Mouse (Mus musculus) kidney, embryonic 16.5 days (tissue): ENCODE results near the gene Hist1h1e. TPM values are rescaled to one million over a fixed set of nuclear protein-coding genes. Genes with fewer than 3 reads are reported as not detected.
"Not testable (repeated sequence)": the region's sequence is repeated elsewhere in the genome, so short reads cannot be mapped to it uniquely, and the experiment has no call there.

Source experiments
- ATAC-seq: fragments of 200-750 bp; cut with Nextera tagmentation; 2 replicates; pipeline ENCODE4 v1.8.0; 2017; ENCODE audit warnings: moderate TSS enrichment; ENCODE audit not compliant: low FRiP score, low TSS enrichment
- H3K27ac ChIP-seq: fragments of 300-500 bp; sonication (generic); 2 replicates; pipeline ENCODE4 v1.5.1; 2014; ENCODE audit warnings: low read length
- H3K27me3 ChIP-seq: fragments of 300-500 bp; sonication (generic); 2 replicates; pipeline ENCODE4 v1.6.1; 2014; ENCODE audit warnings: low read length, control low read depth, mixed read lengths; ENCODE audit not compliant: insufficient read depth
- H3K36me3 ChIP-seq: fragments of 300-500 bp; sonication (generic); 2 replicates; pipeline ENCODE4 v1.6.1; 2014; ENCODE audit warnings: low read length, control low read depth, mixed read lengths; ENCODE audit not compliant: insufficient read depth
- H3K4me1 ChIP-seq: fragments of 300-500 bp; sonication (generic); 2 replicates; pipeline ENCODE4 v1.6.1; 2014; ENCODE audit warnings: low read length, control low read depth, mixed read lengths; ENCODE audit not compliant: insufficient read depth
- H3K4me2 ChIP-seq: fragments of 300-500 bp; sonication (generic); replicated peaks from 2 replicates; pipeline ENCODE4 v1.6.1; 2014; ENCODE audit warnings: low read depth, low read length
- H3K4me3 ChIP-seq: fragments of 300-500 bp; sonication (generic); 2 replicates; pipeline ENCODE4 v1.5.1; 2014; ENCODE audit warnings: mild to moderate bottlenecking, low read length
- H3K9ac ChIP-seq: fragments of 300-500 bp; sonication (generic); replicated peaks from 2 replicates; pipeline ENCODE4 v1.6.1; 2014; ENCODE audit warnings: low read length
- H3K9me3 ChIP-seq: fragments of 300-500 bp; sonication (generic); 2 replicates; pipeline ENCODE4 v1.6.1; 2016; ENCODE audit warnings: low read length, control low read depth
- WGBS: fragments of 180-500 bp; shearing (Covaris S2); extraction: QIAGEN DNeasy Blood & Tissue Kit; methylation state at CpG from one replicate; pipeline ENCODE4 v1.1.7; 2014; 5-methylcytosine and 5-hydroxymethylcytosine counted together
- polyA plus RNA-seq: library from polyadenylated mRNA; unstranded; fragments of >200 nt; fragmentation: Nextera tagmentation; extraction: Ambion mirVana; gene quantifications from 2 replicates; pipeline ENCODE4 v1.2.1, GENCODE M21; 2015

Gene Hist1h1e
- polyA plus RNA-seq, 1 experiment from 2014 or later: 14.7 TPM

- 61% methylated on average over 7 of the region's 7 CpGs for WGBS
- Histone ChIP-seq H3K9me3 (no peaks in the 10 kb centered on the region), H3K9ac (no peak overlapping the region), H3K4me3 (no peak overlapping the region), H3K27ac (peak overlapping the region; percentile 86), H3K36me3 (no peaks in the 10 kb centered on the region), H3K4me1 (peaks cover 14% of the 10 kb centered on the region), H3K4me2 (no peak overlapping the region), H3K27me3 (no peaks in the 10 kb centered on the region)
- no peak for ATAC-seq
Observed at GRCm38 (mm10) chr13:23592614-23593013, 29.7 kb downstream of the Hist1h1e start.

GRCm38 (mm10) chr13:23591886-23592285, 30.5 kb downstream of the Hist1h1e start:
- WGBS: 73% methylated on average over 7 of the region's 7 CpGs
- not testable (repeated sequence) for H3K27me3 ChIP-seq, H3K9me3 ChIP-seq

DNA sequence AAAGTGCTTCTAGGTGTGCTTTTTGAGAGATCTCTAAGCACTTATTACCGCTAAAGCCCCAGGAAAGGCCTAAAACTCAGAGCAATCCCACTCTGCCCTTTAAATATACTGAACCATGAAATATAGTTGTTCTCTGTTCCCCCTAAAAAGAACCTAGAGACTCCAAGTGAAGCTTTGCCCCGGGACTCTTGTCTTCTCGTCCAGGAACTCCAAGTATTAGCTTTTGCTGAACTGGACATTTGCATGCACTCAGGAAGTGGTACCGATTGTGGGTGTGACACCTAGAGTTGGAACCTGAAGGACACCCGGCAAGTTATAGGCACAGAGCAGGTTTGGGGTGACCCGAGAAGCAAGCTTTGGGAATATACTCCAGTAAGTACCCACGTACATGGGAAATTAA, 31.2 kb downstream of the Hist1h1e start:
- Histone ChIP-seq H3K9ac (no peak overlapping the region), H3K9me3 (no peaks in the 10 kb centered on the region), H3K27me3 (no peaks in the 10 kb centered on the region), H3K4me2 (no peak overlapping the region), H3K36me3 (no peaks in the 10 kb centered on the region), H3K4me1 (peaks cover 22% of the 10 kb centered on the region), H3K27ac (no peak overlapping the region), H3K4me3 (no peak overlapping the region)
- ATAC-seq: no peak
- 95% methylated on average over 7 of the region's 7 CpGs for WGBS

More at GRCm38 (mm10) chr13:23591886-23592285, 30.5 kb downstream of the Hist1h1e start:
- not testable (repeated sequence) for H3K4me2 ChIP-seq, H3K27ac ChIP-seq, ATAC-seq, H3K36me3 ChIP-seq, H3K4me3 ChIP-seq, H3K9ac ChIP-seq
- peaks cover 17% of the 10 kb centered on the region for H3K4me1 ChIP-seq

GRCm38 (mm10) chr13:23586940-23587225, 35.5 kb downstream of the Hist1h1e start:
- peak overlapping the region; percentile 83 for H3K4me2 ChIP-seq
- no peaks in the 10 kb centered on the region for H3K36me3 ChIP-seq
- WGBS: 2% methylated on average over 1 of the region's 1 CpGs
- peak overlapping the region; percentile 99 for H3K27ac ChIP-seq
- H3K4me1 ChIP-seq: peaks cover 33% of the 10 kb centered on the region
- no peaks in the 10 kb centered on the region for H3K9me3 ChIP-seq
- ATAC-seq: no peak
- no peaks in the 10 kb centered on the region for H3K27me3 ChIP-seq
- peak overlapping the region; percentile 41 for H3K4me3 ChIP-seq
- H3K9ac ChIP-seq: peak overlapping the region; percentile 71

GRCm38 (mm10) chr13:23586099-23586939, 36.0 kb downstream of the Hist1h1e start:
- peak overlapping the region; percentile 41 for H3K4me3 ChIP-seq
- peak overlapping the region; percentile 83 for H3K4me2 ChIP-seq
- no peaks in the 10 kb centered on the region for H3K9me3 ChIP-seq
- 1% methylated on average over 21 of the region's 22 CpGs for WGBS
- H3K4me1 ChIP-seq: peaks cover 35% of the 10 kb centered on the region
- peak overlapping the region; percentile 71 for H3K9ac ChIP-seq
- no peak for ATAC-seq
- H3K27ac ChIP-seq: peak overlapping the region; percentile 99
- H3K27me3 ChIP-seq: no peaks in the 10 kb centered on the region
- H3K36me3 ChIP-seq: no peaks in the 10 kb centered on the region

GRCm38 (mm10) chr13:23585442-23586098, 36.8 kb downstream of the Hist1h1e start:
- ATAC-seq: peak; percentile 90

DNA sequence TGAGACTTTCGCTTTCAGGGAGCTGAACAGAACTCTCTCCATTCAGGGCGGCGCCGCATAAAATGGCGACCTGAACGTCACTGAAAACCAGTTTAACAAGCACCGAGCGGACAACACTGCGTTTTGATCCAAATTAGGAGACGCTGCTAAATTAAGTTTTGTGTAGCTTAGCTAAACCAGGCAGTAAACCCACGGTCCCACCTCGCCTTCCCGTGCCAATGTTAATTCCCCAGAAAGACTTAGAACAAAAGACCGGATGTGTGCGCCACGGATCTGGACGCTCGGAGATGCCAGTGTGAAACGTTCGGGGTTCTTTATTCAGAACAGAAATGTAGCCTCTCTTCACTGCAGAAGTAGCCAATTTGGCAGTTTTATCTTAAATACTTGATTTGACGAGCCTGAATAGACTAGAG, 37.3 kb downstream of the Hist1h1e start:
- WGBS: under 1% methylated on average over 21 of the region's 21 CpGs
- Histone ChIP-seq H3K4me1 (peaks cover 35% of the 10 kb centered on the region), H3K4me3 (peak overlapping the region; percentile 46), H3K4me2 (peak overlapping the region; percentile 83), H3K27ac (peak overlapping the region; percentile 95), H3K9ac (peak overlapping the region; percentile 88), H3K27me3 (no peaks in the 10 kb centered on the region), H3K9me3 (no peaks in the 10 kb centered on the region), H3K36me3 (no peaks in the 10 kb centered on the region)
- no peak for ATAC-seq

More at GRCm38 (mm10) chr13:23585442-23586098, 36.8 kb downstream of the Hist1h1e start:
- Histone ChIP-seq H3K4me1 (peaks cover 35% of the 10 kb centered on the region), H3K9ac (peak overlapping the region; percentile 88), H3K4me3 (peak overlapping the region; percentile 46), H3K4me2 (peak overlapping the region; percentile 83), H3K27ac (peak overlapping the region; percentile 95)
- not testable (repeated sequence) for H3K9me3 ChIP-seq, H3K36me3 ChIP-seq, H3K27me3 ChIP-seq
- WGBS: 1% methylated on average over 22 of the region's 36 CpGs

DNA sequence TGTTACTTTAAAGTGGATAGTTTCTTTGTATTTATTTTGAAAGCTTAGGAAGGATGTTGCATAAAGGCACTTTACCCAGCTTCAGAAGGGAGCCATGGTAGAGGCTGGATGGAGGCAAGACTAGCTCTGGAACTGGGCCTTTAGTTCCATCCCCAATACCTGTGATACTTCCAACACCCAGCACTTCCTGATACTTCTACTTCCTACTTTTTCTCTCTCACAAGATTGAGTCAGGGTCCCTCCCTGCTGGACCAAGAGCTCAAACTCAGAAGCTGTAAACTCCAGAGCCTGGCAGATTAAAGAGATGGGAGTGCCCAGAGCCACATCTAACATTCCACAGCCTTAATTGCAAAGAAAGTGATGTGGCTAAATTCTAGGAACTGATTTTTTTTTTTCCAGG, 38.0 kb downstream of the Hist1h1e start:
- no peaks in the 10 kb centered on the region for H3K27me3 ChIP-seq
- no peaks in the 10 kb centered on the region for H3K36me3 ChIP-seq
- H3K4me3 ChIP-seq: peak overlapping the region; percentile 46
- H3K27ac ChIP-seq: peak overlapping the region; percentile 95
- H3K4me1 ChIP-seq: peaks cover 35% of the 10 kb centered on the region
- H3K4me2 ChIP-seq: peak overlapping the region; percentile 83
- H3K9ac ChIP-seq: peak overlapping the region; percentile 88
- no peaks in the 10 kb centered on the region for H3K9me3 ChIP-seq
- ATAC-seq: no peak

DNA sequence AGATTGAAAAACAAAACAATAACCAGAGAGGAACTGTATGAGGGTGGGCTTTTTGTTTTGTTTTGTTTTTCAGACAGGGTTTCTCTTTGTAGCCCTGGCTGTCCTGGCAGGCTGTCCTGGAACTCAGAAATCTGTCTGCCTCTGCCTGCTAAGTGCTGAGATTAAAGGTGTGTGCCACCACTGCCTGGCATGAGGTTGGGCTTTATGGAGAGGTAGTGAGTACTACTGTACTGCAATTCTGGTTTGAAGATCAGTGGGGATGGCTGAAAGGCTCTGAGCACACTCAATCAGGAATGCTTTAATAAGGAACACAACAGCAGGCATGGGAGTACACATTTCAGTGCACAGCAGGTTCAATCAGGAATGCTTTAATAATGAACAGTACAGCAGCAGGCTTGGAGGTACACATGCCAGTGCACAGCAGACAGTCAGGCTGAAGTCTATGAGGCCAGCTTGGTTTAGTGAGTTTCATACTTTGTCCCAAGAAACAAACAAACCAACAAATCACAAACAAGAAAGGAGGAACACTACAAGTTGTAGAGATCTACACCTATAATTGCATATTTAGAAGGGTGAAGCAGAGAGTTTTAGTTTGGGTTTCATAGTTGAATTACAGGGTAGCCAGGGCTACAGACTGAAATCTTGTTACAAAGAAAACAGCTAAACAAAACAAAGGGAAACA, 38.8 kb downstream of the Hist1h1e start:
- Histone ChIP-seq H3K27ac (peak overlapping the region; percentile 92), H3K27me3 (no peaks in the 10 kb centered on the region), H3K4me1 (peaks cover 35% of the 10 kb centered on the region), H3K4me3 (no peak overlapping the region), H3K9ac (peak overlapping the region; percentile 7; the same call in 1 of the 2 replicates), H3K36me3 (no peaks in the 10 kb centered on the region), H3K9me3 (no peaks in the 10 kb centered on the region), H3K4me2 (peak overlapping the region; percentile 7; the same call in 1 of the 2 replicates)
- ATAC-seq: no peak
